Mouse (Mus musculus) embryonic facial prominence, embryonic 11.5 days (tissue): ENCODE data around the gene Insl6. TPM values are rescaled to one million over a fixed set of nuclear protein-coding genes. Genes with fewer than 3 reads are reported as not detected.

Experiments used
- ATAC-seq: fragments of 200-750 bp; cut with Nextera tagmentation; replicated peaks from 2 replicates; pipeline ENCODE4 v1.8.0; 2017; ENCODE audit warnings: low read depth; ENCODE audit not compliant: insufficient number of reproducible peaks, low FRiP score, low TSS enrichment
- DNase-seq: peaks from one replicate; pipeline ENCODE4 v3.0.0-alpha.2; 2015; ENCODE audit warnings: low spot score
- H3K27ac ChIP-seq: fragments of 300-500 bp; sonication (generic); replicated peaks from 2 replicates; pipeline ENCODE4 v1.5.1; 2014; ENCODE audit warnings: mild to moderate bottlenecking, low read depth, low read length, control low read depth
- H3K27me3 ChIP-seq: fragments of 300-500 bp; sonication (generic); 2 replicates; pipeline ENCODE4 v1.6.1; 2014; ENCODE audit warnings: mild to moderate bottlenecking, low read length, moderate library complexity, mixed read lengths; ENCODE audit not compliant: control insufficient read depth, insufficient read depth
- H3K36me3 ChIP-seq: fragments of 300-500 bp; sonication (generic); replicated peaks from 2 replicates; pipeline ENCODE4 v1.6.1; 2014; ENCODE audit warnings: low read depth, mild to moderate bottlenecking, low read length, moderate library complexity, mixed read lengths; ENCODE audit not compliant: control insufficient read depth, insufficient read depth
- H3K4me1 ChIP-seq: fragments of 300-500 bp; sonication (generic); 2 replicates; pipeline ENCODE4 v1.6.1; 2014; ENCODE audit warnings: low read length, mixed read lengths; ENCODE audit not compliant: control insufficient read depth, insufficient read depth
- H3K4me2 ChIP-seq: fragments of 300-500 bp; sonication (generic); 2 replicates; pipeline ENCODE4 v1.6.1; 2014; ENCODE audit warnings: low read depth, mild to moderate bottlenecking, control low read depth, low read length, moderate library complexity
- H3K4me3 ChIP-seq: fragments of 300-500 bp; sonication (generic); 2 replicates; pipeline ENCODE4 v1.5.1; 2014; ENCODE audit warnings: low read depth, low read length, control low read depth
- H3K9ac ChIP-seq: fragments of 300-500 bp; sonication (generic); replicated peaks from 2 replicates; pipeline ENCODE4 v1.6.1; 2014; ENCODE audit warnings: mild to moderate bottlenecking, control low read depth, low read length
- H3K9me3 ChIP-seq: fragments of 300-500 bp; sonication (generic); replicated peaks from 2 replicates; pipeline ENCODE4 v1.6.1; 2016; ENCODE audit warnings: mild to moderate bottlenecking, low read length, inconsistent platforms, mixed read lengths; ENCODE audit not compliant: control insufficient read depth
- WGBS: fragments of 180-500 bp; shearing (Covaris S2); extraction: QIAGEN DNeasy Blood & Tissue Kit; methylation state at CpG from one replicate; pipeline ENCODE4 v1.1.7; 2014; 5-methylcytosine and 5-hydroxymethylcytosine counted together
- polyA plus RNA-seq: library from polyadenylated mRNA; unstranded; fragments of >200 nt; fragmentation: Nextera tagmentation; extraction: Ambion mirVana; gene quantifications from 2 replicates; pipeline ENCODE4 v1.2.1, GENCODE M21; 2014

Insl6 gene
- 6.7 and 8.1 TPM in 2 replicates for polyA plus RNA-seq

GRCm38 (mm10) chr19:29325053-29325851, at the start of gene Insl6:
Insl6 (minus strand) TSS chr19:29325356.
- no peak within 1 kb of the TSS for H3K27ac ChIP-seq
- no peaks in the 10 kb centered on the region for H3K4me1 ChIP-seq
- peak within 1 kb of the TSS; percentile 14 for H3K4me3 ChIP-seq
- H3K9ac ChIP-seq = 0 out of 2 replicates have a peak within 1 kb of the TSS, but pooled peaks have one; percentile 4
- no peaks in the 10 kb centered on the region for H3K36me3 ChIP-seq
- peak within 1 kb of the TSS; percentile 29 for H3K4me2 ChIP-seq
- peak; percentile 93 for ATAC-seq
- peak; percentile 80 for DNase-seq
- no peaks in the 10 kb centered on the region for H3K27me3 ChIP-seq
- 3% methylated on average over 26 of the region's 31 CpGs for WGBS
- H3K9me3 ChIP-seq = no peaks in the 10 kb centered on the region

- ATAC-seq (no peak), DNase-seq (no peak)
- WGBS = 91% methylated on average over 9 of the region's 9 CpGs
- Histone ChIP-seq H3K36me3 (no peaks in the 10 kb centered on the region), H3K9me3 (no peaks in the 10 kb centered on the region), H3K27ac (no peak overlapping the region), H3K27me3 (no peaks in the 10 kb centered on the region), H3K4me3 (no peak overlapping the region), H3K4me2 (no peak overlapping the region), H3K4me1 (no peaks in the 10 kb centered on the region), H3K9ac (no peak overlapping the region)
Measured at GRCm38 (mm10) chr19:29374947-29375346, 49.8 kb upstream of the Insl6 start.

GRCm38 (mm10) chr19:29373438-29373837, 48.3 kb upstream of the Insl6 start:
- DNase-seq (no peak), ATAC-seq (no peak)
- Histone ChIP-seq H3K4me3 (no peak overlapping the region), H3K36me3 (no peaks in the 10 kb centered on the region), H3K4me1 (no peaks in the 10 kb centered on the region), H3K4me2 (no peak overlapping the region), H3K27ac (no peak overlapping the region), H3K9ac (no peak overlapping the region), H3K27me3 (no peaks in the 10 kb centered on the region), H3K9me3 (no peaks in the 10 kb centered on the region)
- WGBS = 38% methylated on average over 11 of the region's 11 CpGs

DNA sequence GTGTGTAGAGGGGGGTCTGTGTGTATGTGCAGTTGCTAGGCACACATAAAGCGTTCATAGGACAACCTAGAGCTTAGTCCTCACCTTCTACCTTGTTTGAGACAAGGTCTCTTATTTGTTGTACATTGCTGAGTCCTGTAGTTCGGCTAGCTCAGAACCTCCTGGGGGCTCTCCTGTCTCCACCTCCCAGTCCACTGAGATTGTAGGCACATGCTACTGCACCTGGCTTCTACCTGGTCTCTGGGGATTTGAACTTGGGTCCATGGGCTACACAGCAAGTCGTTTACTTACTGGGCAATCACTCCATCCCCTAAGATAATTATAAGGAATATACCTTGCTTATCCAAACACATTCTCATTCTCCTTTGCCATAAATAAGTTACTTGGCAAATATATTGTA, 47.5 kb upstream of the Insl6 start:
- no peak for ATAC-seq
- no peaks in the 10 kb centered on the region for H3K36me3 ChIP-seq
- no peaks in the 10 kb centered on the region for H3K4me1 ChIP-seq
- DNase-seq = no peak
- no peaks in the 10 kb centered on the region for H3K9me3 ChIP-seq
- H3K27me3 ChIP-seq = no peaks in the 10 kb centered on the region
- no peak overlapping the region for H3K9ac ChIP-seq
- no peak overlapping the region for H3K4me3 ChIP-seq
- no peak overlapping the region for H3K27ac ChIP-seq
- H3K4me2 ChIP-seq = no peak overlapping the region
- 75% methylated on average over 3 of the region's 3 CpGs for WGBS

DNA sequence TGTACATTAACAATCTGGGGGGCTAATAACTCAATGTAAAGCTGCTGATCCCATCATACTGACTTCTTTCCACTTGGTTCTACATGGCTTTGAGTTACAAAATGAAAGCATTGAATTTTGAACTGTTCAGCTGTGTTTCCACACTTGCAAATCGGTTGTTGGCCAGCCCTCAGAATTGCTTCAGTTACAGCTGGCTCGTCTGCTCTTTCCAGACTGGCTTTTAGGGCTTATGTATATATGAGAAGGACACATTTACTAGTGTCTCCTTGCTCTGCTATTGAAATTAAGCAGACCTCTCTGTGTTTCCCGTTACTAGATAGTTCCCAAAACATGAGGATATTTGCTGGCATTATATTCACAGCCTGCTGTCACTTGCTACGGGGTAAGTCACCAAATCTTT, 47.0 kb upstream of the Insl6 start:
- Histone ChIP-seq H3K9ac (no peak overlapping the region), H3K36me3 (no peaks in the 10 kb centered on the region), H3K27me3 (no peaks in the 10 kb centered on the region), H3K4me2 (no peak overlapping the region), H3K4me1 (no peaks in the 10 kb centered on the region), H3K27ac (no peak overlapping the region), H3K9me3 (no peaks in the 10 kb centered on the region), H3K4me3 (no peak overlapping the region)
- whole genome bisulfite sequencing = 76% methylated on average over 4 of the region's 4 CpGs
- ATAC-seq (no peak), DNase-seq (no peak)

DNA sequence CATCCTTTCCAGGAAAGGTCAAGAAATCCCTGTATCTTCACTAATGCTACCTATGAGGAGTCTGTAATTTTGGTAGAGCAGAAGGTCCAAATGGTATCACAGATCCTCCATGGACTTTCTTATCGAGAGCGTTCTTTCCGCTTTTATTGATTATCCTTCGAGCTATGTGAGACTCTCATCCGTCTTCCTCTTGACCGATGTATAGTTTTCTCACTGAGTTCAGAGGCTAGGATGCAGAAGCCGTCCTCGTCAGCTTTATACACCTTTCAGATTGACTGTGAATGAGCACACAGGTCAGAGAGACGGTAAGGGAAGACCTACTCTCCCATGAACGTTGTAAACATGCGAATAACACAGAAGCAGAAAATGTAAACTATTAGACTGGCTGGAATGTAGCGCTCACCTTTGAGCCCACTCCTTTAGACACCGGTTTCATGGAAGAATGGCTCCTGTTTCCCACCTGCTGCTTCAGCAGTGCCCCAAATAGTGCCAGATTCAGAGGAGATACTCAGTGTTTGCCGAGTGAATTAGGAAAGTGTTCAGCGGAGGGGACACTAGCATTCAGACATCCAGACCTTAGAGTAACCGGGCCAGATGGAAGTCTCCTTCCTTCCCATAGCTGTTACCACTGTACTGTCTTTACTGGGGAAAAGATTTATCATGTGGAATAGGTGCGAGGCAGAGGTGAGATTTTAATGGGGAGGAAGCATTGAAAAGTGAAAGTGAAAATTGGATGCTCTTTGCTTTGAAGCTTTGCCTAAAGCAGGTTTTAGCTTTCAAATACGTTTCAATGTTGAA, 46.3 kb upstream of the Insl6 start:
- no peaks in the 10 kb centered on the region for H3K36me3 ChIP-seq
- H3K4me3 ChIP-seq = no peak overlapping the region
- H3K27me3 ChIP-seq = no peaks in the 10 kb centered on the region
- no peak overlapping the region for H3K27ac ChIP-seq
- WGBS = 85% methylated on average over 18 of the region's 18 CpGs
- DNase-seq (no peak), ATAC-seq (no peak)
- no peaks in the 10 kb centered on the region for H3K9me3 ChIP-seq
- no peaks in the 10 kb centered on the region for H3K4me1 ChIP-seq
- H3K9ac ChIP-seq = no peak overlapping the region
- H3K4me2 ChIP-seq = no peak overlapping the region

- Histone ChIP-seq H3K36me3 (no peaks in the 10 kb centered on the region), H3K27ac (no peak overlapping the region), H3K9me3 (no peaks in the 10 kb centered on the region), H3K27me3 (no peaks in the 10 kb centered on the region), H3K4me3 (no peak overlapping the region), H3K4me2 (no peak overlapping the region), H3K9ac (no peak overlapping the region), H3K4me1 (no peaks in the 10 kb centered on the region)
- 90% methylated on average over 7 of the region's 7 CpGs for WGBS
- ATAC-seq (no peak), DNase-seq (no peak)
Measured at GRCm38 (mm10) chr19:29370545-29371283, 45.6 kb upstream of the Insl6 start.
